Mouse (Mus musculus) stomach, embryonic 16.5 days (tissue): ENCODE results near the gene Hmgcs2. TPM values are rescaled to one million over a fixed set of nuclear protein-coding genes. Genes with fewer than 3 reads are reported as not detected.

Source experiments
- ATAC-seq: fragments of 200-750 bp; cut with Nextera tagmentation; 2 replicates; pipeline ENCODE4 v1.8.0; 2017; ENCODE audit warnings: moderate number of reproducible peaks, moderate TSS enrichment; ENCODE audit not compliant: insufficient read depth, low FRiP score
- H3K27ac ChIP-seq: fragments of 300-500 bp; sonication (generic); 2 replicates; pipeline ENCODE4 v1.5.1; 2014; ENCODE audit warnings: low read length
- H3K27me3 ChIP-seq: fragments of 300-500 bp; sonication (generic); 2 replicates; pipeline ENCODE4 v1.6.1; 2014; ENCODE audit warnings: low read length, control low read depth, mixed read lengths; ENCODE audit not compliant: control insufficient read depth, insufficient read depth
- H3K36me3 ChIP-seq: fragments of 300-500 bp; sonication (generic); 2 replicates; pipeline ENCODE4 v1.6.1; 2014; ENCODE audit warnings: low read length; ENCODE audit not compliant: control insufficient read depth, insufficient read depth
- H3K4me1 ChIP-seq: fragments of 300-500 bp; sonication (generic); 2 replicates; pipeline ENCODE4 v1.6.1; 2014; ENCODE audit warnings: low read length, control low read depth, mixed read lengths; ENCODE audit not compliant: control insufficient read depth, insufficient read depth
- H3K4me2 ChIP-seq: fragments of 300-500 bp; sonication (generic); 2 replicates; pipeline ENCODE4 v1.6.1; 2014; ENCODE audit warnings: low read depth, low read length, mixed read lengths
- H3K4me3 ChIP-seq: fragments of 300-500 bp; sonication (generic); replicated peaks from 2 replicates; pipeline ENCODE4 v1.5.1; 2014; ENCODE audit warnings: mild to moderate bottlenecking, low read length
- H3K9ac ChIP-seq: fragments of 300-500 bp; sonication (generic); 2 replicates; pipeline ENCODE4 v1.6.1; 2014; ENCODE audit warnings: low read length
- H3K9me3 ChIP-seq: fragments of 300-500 bp; sonication (generic); replicated peaks from 2 replicates; pipeline ENCODE4 v1.6.1; 2016; ENCODE audit warnings: low read length, control low read depth; ENCODE audit not compliant: control insufficient read depth
- WGBS: fragments of 180-500 bp; shearing (Covaris S2); extraction: QIAGEN DNeasy Blood & Tissue Kit; methylation state at CpG from one replicate; pipeline ENCODE4 v1.1.7; 2014; 5-methylcytosine and 5-hydroxymethylcytosine counted together
- polyA plus RNA-seq: library from polyadenylated mRNA; unstranded; fragments of >200 nt; fragmentation: Nextera tagmentation; extraction: Ambion mirVana; gene quantifications from 2 replicates; pipeline ENCODE4 v1.2.1, GENCODE M21; 2015

Hmgcs2 gene
- polyA plus RNA-seq, 1 experiment from 2014 or later: 93.3 TPM

DNA sequence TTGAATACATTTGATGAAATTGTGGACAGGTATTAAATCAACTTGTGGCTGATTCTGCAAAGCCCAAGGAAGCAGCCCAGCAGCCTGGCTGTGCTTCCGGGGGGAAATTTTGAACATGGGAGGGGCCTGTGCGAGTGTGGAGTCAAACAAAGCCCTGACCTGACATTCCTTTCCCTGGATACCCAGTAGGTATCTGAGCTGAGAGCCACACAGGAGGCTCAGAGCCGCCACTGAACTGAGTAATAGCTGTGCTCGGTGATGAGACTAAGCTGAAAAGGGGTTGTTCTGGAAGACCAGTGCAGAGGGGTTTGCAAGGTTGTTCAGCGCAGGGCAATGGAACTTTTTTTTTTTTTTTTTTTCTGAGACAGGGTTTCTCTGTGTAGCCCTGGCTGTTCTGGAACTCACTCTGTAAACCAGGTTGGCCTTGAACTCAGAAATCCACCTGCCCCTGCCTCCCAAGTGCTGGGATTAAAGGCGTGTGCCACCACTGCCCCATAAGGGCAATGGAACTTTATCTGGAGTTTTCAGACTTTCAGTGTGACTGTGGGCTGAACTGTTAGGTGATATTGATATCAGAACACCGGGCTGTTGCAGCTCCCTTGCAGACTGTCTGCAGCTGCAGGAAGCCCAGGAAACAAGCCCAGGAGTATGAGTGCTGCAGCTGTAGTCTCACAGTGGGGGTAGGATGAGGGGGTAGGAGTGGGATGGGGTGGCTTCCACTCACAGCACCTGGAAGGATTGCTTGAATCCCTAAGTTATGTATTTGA is 33.1 kb upstream of the Hmgcs2 start:
- Histone ChIP-seq H3K9me3 (no peaks in the 10 kb centered on the region), H3K36me3 (no peaks in the 10 kb centered on the region), H3K27me3 (no peaks in the 10 kb centered on the region), H3K9ac (no peak overlapping the region), H3K4me2 (no peak overlapping the region), H3K27ac (no peak overlapping the region), H3K4me3 (no peak overlapping the region), H3K4me1 (no peaks in the 10 kb centered on the region; the same call in 1 of the 2 replicates)
- WGBS: 43% methylated on average over 7 of the region's 7 CpGs
- ATAC-seq: no peak

DNA sequence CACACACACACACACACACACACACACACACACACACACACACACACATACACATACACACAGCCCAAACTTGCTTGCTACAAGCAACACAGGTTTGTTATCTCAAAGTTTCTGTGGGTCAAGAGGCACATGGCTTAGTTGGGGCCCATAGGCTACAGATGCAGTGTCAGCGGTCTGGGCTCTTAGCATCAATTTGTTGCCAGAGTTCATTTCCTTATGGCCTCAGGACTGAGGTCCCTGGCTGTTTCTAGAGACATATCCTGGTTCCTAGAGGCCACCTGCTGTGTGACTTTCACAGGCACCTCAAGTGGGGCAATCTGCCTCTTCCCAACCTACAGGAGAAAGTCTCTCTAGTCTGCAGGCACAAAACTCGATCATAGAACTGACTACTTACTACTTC is 30.9 kb upstream of the Hmgcs2 start:
- Histone ChIP-seq H3K27me3 (no peaks in the 10 kb centered on the region), H3K9me3 (peaks cover 6% of the 10 kb centered on the region; the same call in 1 of the 2 replicates), H3K4me3 (no peak overlapping the region), H3K4me1 (no peaks in the 10 kb centered on the region; the same call in 1 of the 2 replicates), H3K9ac (no peak overlapping the region), H3K27ac (no peak overlapping the region), H3K4me2 (no peak overlapping the region), H3K36me3 (no peaks in the 10 kb centered on the region)
- 79% methylated on average over 2 of the region's 2 CpGs for WGBS
- no peak for ATAC-seq

DNA sequence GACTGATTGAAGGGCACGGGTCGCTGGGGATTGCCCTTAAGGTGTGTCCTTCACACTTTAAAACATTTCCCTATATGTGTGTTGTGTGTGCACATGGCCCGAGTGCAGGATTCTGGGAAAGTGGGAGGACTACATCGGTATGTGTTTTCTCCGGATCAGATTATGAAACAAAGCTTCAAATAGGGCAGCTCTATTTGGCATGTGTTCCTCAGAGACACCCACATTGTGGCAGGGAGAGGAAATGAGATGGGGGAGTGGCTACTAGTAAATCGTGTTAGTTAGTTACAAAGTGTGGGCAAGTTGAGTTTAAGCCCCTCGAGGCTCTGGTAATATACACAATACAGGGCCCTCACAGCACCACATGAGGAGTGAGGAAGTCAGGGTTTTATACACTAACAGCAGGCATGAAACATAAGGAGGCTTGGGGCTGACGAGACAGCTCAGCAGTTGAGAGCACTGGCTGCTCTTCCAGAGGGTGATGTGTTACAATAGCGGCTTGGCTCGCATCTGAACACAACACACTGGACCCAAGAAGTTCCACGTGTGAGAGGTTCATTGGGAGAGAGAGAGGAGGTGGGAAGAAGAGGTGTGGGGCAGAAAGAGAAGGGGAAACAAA is 30.3 kb upstream of the Hmgcs2 start:
- H3K4me2 ChIP-seq: no peak overlapping the region
- no peak for ATAC-seq
- no peak overlapping the region for H3K27ac ChIP-seq
- peaks cover 6% of the 10 kb centered on the region; the same call in 1 of the 2 replicates for H3K9me3 ChIP-seq
- no peaks in the 10 kb centered on the region; the same call in 1 of the 2 replicates for H3K4me1 ChIP-seq
- 70% methylated on average over 11 of the region's 11 CpGs for WGBS
- no peak overlapping the region for H3K4me3 ChIP-seq
- H3K9ac ChIP-seq: no peak overlapping the region
- H3K36me3 ChIP-seq: no peaks in the 10 kb centered on the region
- H3K27me3 ChIP-seq: no peaks in the 10 kb centered on the region

DNA sequence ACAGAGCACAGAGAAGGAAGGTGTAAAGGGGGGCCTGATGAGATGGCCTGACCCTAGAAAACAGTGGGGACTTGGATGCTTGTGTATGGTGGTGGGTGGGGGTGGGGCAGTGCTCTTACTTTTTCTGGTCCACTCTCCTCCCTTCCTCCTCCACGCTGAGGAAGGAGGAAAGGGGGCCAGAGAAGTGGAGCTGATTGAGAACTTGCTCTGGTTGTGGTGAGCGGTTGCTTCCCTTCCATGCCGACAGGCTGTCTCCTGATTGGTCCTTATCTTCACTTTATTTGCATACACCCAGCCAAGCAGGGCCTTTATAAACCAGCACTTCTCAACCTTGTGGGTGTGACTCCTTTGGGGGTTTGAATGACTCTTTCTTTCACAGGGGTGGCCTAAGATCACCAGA is 26.2 kb upstream of the Hmgcs2 start:
- Histone ChIP-seq H3K9ac (no peak overlapping the region), H3K4me1 (no peaks in the 10 kb centered on the region), H3K4me2 (no peak overlapping the region), H3K27ac (no peak overlapping the region; the same call in 1 of the 2 replicates), H3K9me3 (peaks cover 6% of the 10 kb centered on the region; the same call in 1 of the 2 replicates), H3K4me3 (no peak overlapping the region), H3K36me3 (no peaks in the 10 kb centered on the region), H3K27me3 (no peaks in the 10 kb centered on the region)
- no peak for ATAC-seq
- 77% methylated on average over 2 of the region's 3 CpGs for WGBS

DNA sequence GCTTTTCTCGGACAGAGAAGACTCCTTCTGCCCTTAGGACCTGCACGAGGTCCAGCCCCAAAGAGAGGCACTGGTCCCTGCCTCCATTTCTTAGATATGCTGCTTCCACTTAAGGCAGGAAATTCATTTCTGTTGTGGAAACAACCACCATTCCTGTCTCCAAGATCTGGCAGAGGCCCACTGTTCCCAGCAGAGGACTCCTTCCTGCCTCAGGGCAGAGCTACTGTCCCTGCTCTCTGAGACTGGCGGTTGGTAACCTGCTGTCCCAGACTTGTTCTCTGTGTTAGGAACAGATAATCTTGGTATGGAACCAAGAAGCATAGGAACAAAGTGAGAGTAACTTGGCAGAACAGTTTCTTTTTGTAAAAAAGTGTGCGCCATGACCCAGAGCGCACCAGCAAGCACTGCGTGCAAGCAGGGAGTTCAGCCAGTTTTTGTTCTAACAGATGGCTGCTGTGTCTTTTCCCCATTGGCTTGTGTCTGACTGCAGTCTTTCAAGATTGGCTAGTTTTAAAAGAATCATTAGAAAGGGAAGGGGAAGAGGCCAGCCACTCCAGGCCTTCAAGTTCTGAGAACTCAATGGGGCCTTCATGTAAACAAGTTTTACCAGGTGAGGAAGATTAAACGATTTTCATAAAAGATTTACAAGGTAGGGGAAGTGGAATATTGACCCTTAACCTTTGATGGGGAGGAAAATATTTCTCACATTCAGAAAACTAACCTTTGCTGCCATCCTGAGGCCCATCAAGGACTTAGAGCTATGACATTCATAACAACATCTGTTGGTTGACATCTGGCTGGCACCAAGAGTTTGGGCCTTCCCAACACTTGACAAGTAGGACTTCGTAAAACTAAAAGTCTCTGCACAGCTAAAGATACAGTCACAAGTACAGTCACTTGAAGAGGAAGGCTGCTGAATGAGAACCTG is 25.3 kb upstream of the Hmgcs2 start:
- no peak overlapping the region for H3K9ac ChIP-seq
- ATAC-seq: no peak
- 82% methylated on average over 8 of the region's 8 CpGs for WGBS
- H3K4me1 ChIP-seq: 0 out of 2 replicates have a peak, but pooled peaks cover 5% of the 10 kb centered on the region
- no peak overlapping the region for H3K4me3 ChIP-seq
- H3K27me3 ChIP-seq: no peaks in the 10 kb centered on the region
- peaks cover 6% of the 10 kb centered on the region; the same call in 1 of the 2 replicates for H3K9me3 ChIP-seq
- 0 out of 2 replicates have a peak overlapping the region, but pooled peaks have one; percentile 33 for H3K27ac ChIP-seq
- H3K4me2 ChIP-seq: no peak overlapping the region
- H3K36me3 ChIP-seq: no peaks in the 10 kb centered on the region

DNA sequence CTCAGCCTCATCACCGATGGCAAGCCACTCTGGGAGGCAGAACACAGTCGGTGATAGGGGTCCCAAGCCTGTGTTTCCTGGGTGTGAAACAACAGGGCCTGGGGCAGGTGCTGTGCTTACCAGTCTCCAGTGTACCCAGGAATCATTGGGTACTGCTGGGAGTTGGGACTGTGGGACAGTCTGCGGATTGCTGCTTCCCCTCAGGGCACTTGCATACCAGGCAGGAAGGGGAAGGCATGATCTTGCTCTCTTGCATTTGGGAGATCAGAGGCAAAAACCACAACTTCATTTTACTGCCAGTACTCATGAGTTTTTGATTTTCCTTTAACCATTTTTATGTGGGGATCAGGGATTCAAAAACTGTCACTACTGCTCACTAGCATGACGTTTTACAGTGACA is 21.5 kb upstream of the Hmgcs2 start:
- Histone ChIP-seq H3K4me1 (0 out of 2 replicates have a peak, but pooled peaks cover 5% of the 10 kb centered on the region), H3K27me3 (no peaks in the 10 kb centered on the region), H3K4me3 (no peak overlapping the region), H3K9me3 (no peaks in the 10 kb centered on the region), H3K4me2 (no peak overlapping the region), H3K27ac (peak overlapping the region; percentile 55), H3K36me3 (no peaks in the 10 kb centered on the region), H3K9ac (no peak overlapping the region)
- no peak for ATAC-seq
- WGBS: 89% methylated on average over 4 of the region's 4 CpGs

DNA sequence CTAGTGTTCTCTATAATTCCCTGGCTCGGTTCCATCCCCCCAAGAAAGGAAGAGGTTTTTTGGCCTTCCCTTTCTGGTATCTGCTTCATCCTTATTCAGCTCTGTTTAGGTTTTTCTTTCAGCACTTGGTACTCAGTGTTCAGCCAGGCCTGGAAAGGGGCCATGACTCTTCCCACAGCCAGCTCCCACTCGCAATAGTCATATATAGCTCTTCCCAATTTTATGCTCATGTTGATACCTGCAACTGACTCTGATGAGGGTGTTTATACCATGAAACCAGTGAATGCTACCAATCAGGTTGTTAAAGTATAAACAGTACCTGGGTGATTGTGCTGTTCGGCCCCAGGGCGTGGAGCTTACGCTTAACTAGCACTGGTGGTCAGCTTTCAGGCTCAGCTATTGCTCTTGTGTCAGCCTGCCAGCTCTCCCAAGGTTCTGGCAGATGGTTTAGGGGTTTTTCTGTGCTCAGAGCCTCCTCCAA is 20.9 kb upstream of the Hmgcs2 start:
- Histone ChIP-seq H3K4me3 (no peak overlapping the region), H3K4me2 (no peak overlapping the region), H3K27ac (peak overlapping the region; percentile 79), H3K9ac (no peak overlapping the region), H3K4me1 (0 out of 2 replicates have a peak, but pooled peaks cover 5% of the 10 kb centered on the region), H3K9me3 (no peaks in the 10 kb centered on the region), H3K36me3 (no peaks in the 10 kb centered on the region), H3K27me3 (no peaks in the 10 kb centered on the region)
- WGBS: 77% methylated on average over 5 of the region's 5 CpGs
- peak; percentile 64; the same call in 1 of the 2 replicates for ATAC-seq

DNA sequence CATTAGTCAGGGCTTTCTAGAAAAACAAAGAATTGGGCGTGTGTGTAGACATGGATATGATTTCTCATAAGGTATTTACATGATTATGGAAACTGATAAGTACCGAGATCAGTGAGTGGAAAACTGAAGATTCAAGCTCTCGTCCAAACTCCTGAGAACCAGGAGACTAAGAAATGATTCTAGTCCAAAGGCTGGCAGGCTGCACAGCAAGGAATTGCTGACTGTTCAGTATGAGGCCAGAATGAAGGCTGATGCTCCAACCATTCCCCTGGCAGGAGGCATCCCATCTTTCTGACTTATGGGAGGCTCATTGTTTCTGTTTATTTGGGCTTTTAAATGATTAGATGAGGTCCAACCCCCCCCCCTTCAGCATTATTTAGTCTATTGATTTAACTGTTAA is 19.7 kb upstream of the Hmgcs2 start:
- H3K9me3 ChIP-seq: no peaks in the 10 kb centered on the region
- no peaks in the 10 kb centered on the region for H3K27me3 ChIP-seq
- no peak for ATAC-seq
- H3K4me3 ChIP-seq: no peak overlapping the region
- H3K27ac ChIP-seq: no peak overlapping the region
- 71% methylated on average over 3 of the region's 3 CpGs for WGBS
- H3K9ac ChIP-seq: no peak overlapping the region
- H3K4me2 ChIP-seq: no peak overlapping the region
- 0 out of 2 replicates have a peak, but pooled peaks cover 5% of the 10 kb centered on the region for H3K4me1 ChIP-seq
- H3K36me3 ChIP-seq: no peaks in the 10 kb centered on the region
